Mouse (Mus musculus) kidney, adult 2 months (tissue): ENCODE data around the gene Nav2. TPM values are rescaled to one million over a fixed set of nuclear protein-coding genes. Genes with fewer than 3 reads are reported as not detected.

Experiments
- DNase-seq: peaks from one replicate; pipeline ENCODE4 v3.0.0; 2021
- H3K27ac ChIP-seq: fragments of 200-500 bp; 2 replicates; pipeline ENCODE4 v1.5.1; 2012; ENCODE audit warnings: low read depth, low read length, control low read depth, inconsistent platforms; ENCODE audit not compliant: insufficient read depth
- H3K27me3 ChIP-seq: fragments of 200-500 bp; replicated peaks from 2 replicates; pipeline ENCODE4 v1.6.1; 2012; ENCODE audit warnings: mild to moderate bottlenecking, moderate library complexity, low read length, inconsistent platforms; ENCODE audit not compliant: control insufficient read depth, insufficient read depth
- H3K36me3 ChIP-seq: fragments of 200-500 bp; 2 replicates; pipeline ENCODE4 v1.6.1; 2012; ENCODE audit warnings: mild to moderate bottlenecking, moderate library complexity, low read length, inconsistent platforms; ENCODE audit not compliant: control insufficient read depth, insufficient read depth
- H3K4me1 ChIP-seq: fragments of 200-500 bp; 2 replicates; pipeline ENCODE4 v1.6.1; 2011; ENCODE audit warnings: low read length; ENCODE audit not compliant: control insufficient read depth, insufficient read depth
- H3K4me3 ChIP-seq: fragments of 200-500 bp; 2 replicates; pipeline ENCODE4 v1.5.1; 2011; ENCODE audit warnings: mild to moderate bottlenecking, low read depth, low read length, control low read depth; ENCODE audit not compliant: insufficient read depth
- CTCF ChIP-seq: fragments of 200-500 bp; conservative IDR thresholded peaks from 2 replicates; pipeline ENCODE4 v1.5.1; 2011; ENCODE audit warnings: low read depth, mild to moderate bottlenecking, control low read depth, low read length, moderate library complexity, mixed read lengths; ENCODE audit not compliant: insufficient read depth, insufficient read length
- POLR2A ChIP-seq: fragments of 200-500 bp; IDR thresholded peaks from one replicate; pipeline ENCODE4 v1.6.1; 2011; ENCODE audit warnings: low read depth, low read length, control low read depth
- WGBS: fragments of 180-500 bp; shearing (Covaris S2); methylation state at CpG from one replicate; pipeline ENCODE4 v1.1.7; 2018; 5-methylcytosine and 5-hydroxymethylcytosine counted together
- polyA plus RNA-seq: library from polyadenylated mRNA; depleted of rRNA; stranded (reverse); fragments of >200 nt; gene quantifications from 2 replicates; pipeline ENCODE4 v1.2.3, GENCODE M21; 2012

Nav2 gene
- polyA plus RNA-seq, 1 experiment = 18.3 TPM

- WGBS = 84% methylated on average over 5 of the region's 5 CpGs
- no peak overlapping the region for H3K27ac ChIP-seq
- no peak for TF ChIP-seq CTCF
- no peak for TF ChIP-seq POLR2A
- H3K36me3 ChIP-seq = no peaks in the 10 kb centered on the region
- DNase-seq = no peak
- H3K27me3 ChIP-seq = no peaks in the 10 kb centered on the region
- no peak overlapping the region for H3K4me3 ChIP-seq
- H3K4me1 ChIP-seq = no peaks in the 10 kb centered on the region; the same call in 1 of the 2 replicates
Observed at GRCm38 (mm10) chr7:49454601-49455000, 546.1 kb downstream of the Nav2 start.

- Histone ChIP-seq H3K4me1 (no peaks in the 10 kb centered on the region), H3K27ac (no peak overlapping the region), H3K27me3 (no peaks in the 10 kb centered on the region), H3K36me3 (no peaks in the 10 kb centered on the region), H3K4me3 (no peak overlapping the region)
- peak; percentile 81 for TF ChIP-seq CTCF
- TF ChIP-seq POLR2A = no peak
- WGBS = 66% methylated on average over 2 of the region's 2 CpGs
- peak; percentile 52 for DNase-seq
Observed at GRCm38 (mm10) chr7:49456148-49456547, 547.6 kb downstream of the Nav2 start.

DNA sequence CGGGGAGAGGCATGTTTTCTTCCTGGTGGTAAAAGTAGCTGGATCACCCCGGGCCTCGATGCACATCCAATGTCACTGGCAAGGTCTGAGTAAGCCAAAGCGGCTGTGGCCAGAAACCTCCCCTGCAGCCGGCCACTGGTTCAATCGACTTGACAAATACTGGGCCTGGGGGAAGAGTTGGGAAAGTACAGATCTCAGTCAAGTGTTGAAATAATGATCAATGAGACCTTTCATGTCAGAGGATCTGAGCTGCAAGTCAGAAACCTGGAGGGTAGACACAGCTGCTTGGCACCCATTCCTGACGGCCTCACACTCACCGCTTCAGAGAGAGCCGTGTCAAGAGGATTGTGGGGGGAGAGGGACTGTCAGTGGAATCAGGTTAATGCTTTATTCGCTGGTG is 548.9 kb downstream of the Nav2 start:
- DNase-seq = peak; percentile 29
- Histone ChIP-seq H3K36me3 (no peaks in the 10 kb centered on the region), H3K4me1 (no peaks in the 10 kb centered on the region), H3K4me3 (no peak overlapping the region), H3K27ac (no peak overlapping the region), H3K27me3 (no peaks in the 10 kb centered on the region)
- no peak for TF ChIP-seq POLR2A
- no peak for TF ChIP-seq CTCF
- WGBS = 60% methylated on average over 10 of the region's 10 CpGs

GRCm38 (mm10) chr7:49457890-49458289 is 549.4 kb downstream of the Nav2 start:
- 60% methylated on average over 10 of the region's 10 CpGs for WGBS
- TF ChIP-seq POLR2A (no peak), CTCF (no peak)
- H3K4me3 ChIP-seq = no peak overlapping the region
- no peaks in the 10 kb centered on the region for H3K4me1 ChIP-seq
- H3K27me3 ChIP-seq = no peaks in the 10 kb centered on the region
- no peak overlapping the region for H3K27ac ChIP-seq
- no peak for DNase-seq
- no peaks in the 10 kb centered on the region for H3K36me3 ChIP-seq

DNA sequence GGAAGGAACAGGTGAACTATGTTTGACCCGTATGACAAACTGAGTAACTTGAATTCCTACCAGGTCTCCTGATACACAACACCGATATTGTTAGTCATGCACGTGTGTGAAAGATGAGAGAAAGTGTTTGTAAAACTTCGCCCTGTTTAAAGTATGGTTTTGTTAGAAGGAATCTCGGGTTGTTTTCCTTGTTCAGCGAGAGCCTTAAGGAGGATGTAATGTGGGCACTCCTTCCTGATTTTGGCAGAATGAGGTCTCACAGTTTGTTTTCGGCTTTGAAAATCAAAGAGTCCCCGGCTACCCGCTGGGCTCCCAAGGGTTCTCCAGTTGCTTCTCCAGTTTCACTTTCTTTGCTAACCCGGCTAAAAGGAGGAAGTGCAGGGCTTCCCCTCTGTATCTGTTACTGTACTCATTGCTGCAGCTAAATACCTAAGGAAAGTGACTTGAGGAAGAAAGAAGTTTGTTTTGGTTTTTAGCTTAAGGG is 553.9 kb downstream of the Nav2 start:
- no peak overlapping the region for H3K27ac ChIP-seq
- no peaks in the 10 kb centered on the region for H3K27me3 ChIP-seq
- peak; percentile 41 for DNase-seq
- H3K4me3 ChIP-seq = peak overlapping the region; percentile 10; the same call in 1 of the 2 replicates
- WGBS = 10% methylated on average over 10 of the region's 10 CpGs
- no peaks in the 10 kb centered on the region for H3K36me3 ChIP-seq
- H3K4me1 ChIP-seq = no peaks in the 10 kb centered on the region
- no peak for TF ChIP-seq POLR2A
- TF ChIP-seq CTCF = no peak

DNA sequence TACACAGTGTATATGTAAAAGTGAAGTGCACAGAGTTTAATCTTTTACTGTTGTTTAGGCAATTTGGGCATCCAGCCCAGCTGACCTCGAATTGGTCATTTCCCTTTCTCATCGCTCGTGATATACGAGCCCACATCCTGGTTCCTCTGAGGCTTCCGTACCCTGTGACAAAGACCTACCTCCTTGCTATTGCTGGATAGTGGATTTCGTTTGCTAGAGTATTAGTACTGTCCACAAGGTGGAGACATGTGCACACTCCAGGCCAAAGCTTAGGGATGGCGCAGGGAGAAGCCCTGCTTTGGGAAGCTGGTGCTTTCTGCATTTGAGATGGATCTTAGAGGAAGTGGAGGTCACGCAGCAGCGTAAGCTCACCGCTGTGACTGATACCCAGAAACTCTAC is 559.3 kb downstream of the Nav2 start:
- Histone ChIP-seq H3K27me3 (no peaks in the 10 kb centered on the region), H3K4me1 (no peaks in the 10 kb centered on the region), H3K4me3 (no peak overlapping the region), H3K36me3 (no peaks in the 10 kb centered on the region), H3K27ac (no peak overlapping the region)
- DNase-seq = peak; percentile 80
- no peak for TF ChIP-seq POLR2A
- TF ChIP-seq CTCF = peak; percentile 79
- WGBS = 12% methylated on average over 10 of the region's 10 CpGs

- no peak for DNase-seq
- Histone ChIP-seq H3K36me3 (no peaks in the 10 kb centered on the region), H3K27me3 (no peaks in the 10 kb centered on the region), H3K4me1 (no peaks in the 10 kb centered on the region), H3K4me3 (no peak overlapping the region), H3K27ac (no peak overlapping the region)
- WGBS = 77% methylated on average over 8 of the region's 8 CpGs
- TF ChIP-seq POLR2A = no peak
- no peak for TF ChIP-seq CTCF
Observed at GRCm38 (mm10) chr7:49468492-49469205, 560.1 kb downstream of the Nav2 start.
